Mouse (Mus musculus) kidney, embryonic 14.5 days (tissue): Measurements from ENCODE around the gene Prdm11. TPM values are rescaled to one million over a fixed set of nuclear protein-coding genes. Genes with fewer than 3 reads are reported as not detected.

ENCODE experiments used
- ATAC-seq: fragments of 200-750 bp; cut with Nextera tagmentation; 2 replicates; pipeline ENCODE4 v1.8.0; 2017; ENCODE audit warnings: moderate number of reproducible peaks, mild to moderate bottlenecking, moderate TSS enrichment, moderate library complexity; ENCODE audit not compliant: low FRiP score, low TSS enrichment
- H3K27ac ChIP-seq: fragments of 300-500 bp; sonication (generic); 2 replicates; pipeline ENCODE4 v1.5.1; 2014; ENCODE audit warnings: low read depth, mild to moderate bottlenecking, low read length, moderate library complexity, mixed read lengths
- H3K27me3 ChIP-seq: fragments of 300-500 bp; sonication (generic); 2 replicates; pipeline ENCODE4 v1.6.1; 2014; ENCODE audit warnings: mild to moderate bottlenecking, low read length; ENCODE audit not compliant: control insufficient read depth, insufficient read depth
- H3K36me3 ChIP-seq: fragments of 300-500 bp; sonication (generic); 2 replicates; pipeline ENCODE4 v1.6.1; 2014; ENCODE audit warnings: low read length, mixed read lengths; ENCODE audit not compliant: control insufficient read depth, insufficient read depth
- H3K4me1 ChIP-seq: fragments of 300-500 bp; sonication (generic); 2 replicates; pipeline ENCODE4 v1.6.1; 2014; ENCODE audit warnings: low read length, mixed read lengths; ENCODE audit not compliant: control insufficient read depth, insufficient read depth
- H3K4me2 ChIP-seq: fragments of 300-500 bp; sonication (generic); replicated peaks from 2 replicates; pipeline ENCODE4 v1.6.1; 2014; ENCODE audit warnings: low read depth, mild to moderate bottlenecking, low read length
- H3K4me3 ChIP-seq: fragments of 300-500 bp; sonication (generic); 2 replicates; pipeline ENCODE4 v1.5.1; 2014; ENCODE audit warnings: mild to moderate bottlenecking, low read length
- H3K9ac ChIP-seq: fragments of 300-500 bp; sonication (generic); 2 replicates; pipeline ENCODE4 v1.6.1; 2014; ENCODE audit warnings: low read depth, mild to moderate bottlenecking, low read length, moderate library complexity
- H3K9me3 ChIP-seq: fragments of 300-500 bp; sonication (generic); 2 replicates; pipeline ENCODE4 v1.6.1; 2016; ENCODE audit warnings: low read length; ENCODE audit not compliant: control insufficient read depth
- WGBS: fragments of 180-500 bp; shearing (Covaris S2); extraction: QIAGEN DNeasy Blood & Tissue Kit; methylation state at CpG from one replicate; pipeline ENCODE4 v1.1.7; 2014; 5-methylcytosine and 5-hydroxymethylcytosine counted together
- polyA plus RNA-seq: library from polyadenylated mRNA; unstranded; fragments of >200 nt; fragmentation: Nextera tagmentation; extraction: Ambion mirVana; gene quantifications from 2 replicates; pipeline ENCODE4 v1.2.1, GENCODE M21; 2014

Prdm11 gene
- polyA plus RNA-seq, 1 experiment from 2014 or later = 4.3 TPM

GRCm38 (mm10) chr2:92985171-92985570 lies 60.8 kb downstream of the Prdm11 start:
- H3K9ac ChIP-seq = no peak overlapping the region
- H3K4me3 ChIP-seq = no peak overlapping the region
- peaks cover 16% of the 10 kb centered on the region for H3K4me1 ChIP-seq
- 91% methylated on average over 2 of the region's 2 CpGs for WGBS
- no peak overlapping the region for H3K27ac ChIP-seq
- no peak for ATAC-seq
- H3K4me2 ChIP-seq = no peak overlapping the region
- H3K36me3 ChIP-seq = peaks cover 20% of the 10 kb centered on the region
- H3K9me3 ChIP-seq = no peaks in the 10 kb centered on the region
- H3K27me3 ChIP-seq = no peaks in the 10 kb centered on the region

- 80% methylated on average over 7 of the region's 7 CpGs for WGBS
Observed at GRCm38 (mm10) chr2:92984321-92985108, 61.5 kb downstream of the Prdm11 start.

GRCm38 (mm10) chr2:92983273-92983620 lies 62.7 kb downstream of the Prdm11 start:
- H3K36me3 ChIP-seq = peaks cover 35% of the 10 kb centered on the region
- H3K9me3 ChIP-seq = no peaks in the 10 kb centered on the region
- ATAC-seq = no peak
- peaks cover 9% of the 10 kb centered on the region; the same call in 1 of the 2 replicates for H3K4me1 ChIP-seq
- H3K27me3 ChIP-seq = no peaks in the 10 kb centered on the region
- no peak overlapping the region for H3K4me2 ChIP-seq
- no peak overlapping the region for H3K27ac ChIP-seq
- H3K9ac ChIP-seq = no peak overlapping the region
- no peak overlapping the region for H3K4me3 ChIP-seq
- WGBS = 79% methylated on average over 4 of the region's 4 CpGs

More at GRCm38 (mm10) chr2:92984321-92985108, 61.5 kb downstream of the Prdm11 start:
- Histone ChIP-seq H3K9ac (no peak overlapping the region), H3K27me3 (no peaks in the 10 kb centered on the region), H3K4me1 (peaks cover 16% of the 10 kb centered on the region), H3K9me3 (no peaks in the 10 kb centered on the region), H3K4me3 (no peak overlapping the region), H3K36me3 (peaks cover 26% of the 10 kb centered on the region), H3K4me2 (no peak overlapping the region), H3K27ac (no peak overlapping the region)
- ATAC-seq = no peak

- 66% methylated on average over 8 of the region's 8 CpGs for WGBS
- no peak overlapping the region for H3K27ac ChIP-seq
- H3K36me3 ChIP-seq = peaks cover 36% of the 10 kb centered on the region
- no peak for ATAC-seq
- H3K9ac ChIP-seq = no peak overlapping the region
- H3K4me2 ChIP-seq = no peak overlapping the region
- H3K4me3 ChIP-seq = no peak overlapping the region
- no peaks in the 10 kb centered on the region for H3K27me3 ChIP-seq
- H3K4me1 ChIP-seq = peaks cover 4% of the 10 kb centered on the region; the same call in 1 of the 2 replicates
- no peaks in the 10 kb centered on the region for H3K9me3 ChIP-seq
Observed at GRCm38 (mm10) chr2:92982591-92983272, 63.2 kb downstream of the Prdm11 start.

GRCm38 (mm10) chr2:92980165-92980564 lies 65.8 kb downstream of the Prdm11 start:
- no peaks in the 10 kb centered on the region for H3K4me1 ChIP-seq
- no peak overlapping the region for H3K9ac ChIP-seq
- no peak overlapping the region for H3K4me3 ChIP-seq
- ATAC-seq = no peak
- H3K27me3 ChIP-seq = no peaks in the 10 kb centered on the region
- no peak overlapping the region for H3K27ac ChIP-seq
- H3K9me3 ChIP-seq = no peaks in the 10 kb centered on the region
- H3K4me2 ChIP-seq = no peak overlapping the region
- 91% methylated on average over 10 of the region's 10 CpGs for WGBS
- peaks cover 40% of the 10 kb centered on the region for H3K36me3 ChIP-seq

GRCm38 (mm10) chr2:92975031-92975790 lies 70.8 kb downstream of the Prdm11 start:
- H3K27ac ChIP-seq = no peak overlapping the region
- no peak overlapping the region for H3K9ac ChIP-seq
- H3K27me3 ChIP-seq = no peaks in the 10 kb centered on the region
- no peak for ATAC-seq
- WGBS = 81% methylated on average over 14 of the region's 14 CpGs
- H3K9me3 ChIP-seq = no peaks in the 10 kb centered on the region
- H3K4me2 ChIP-seq = no peak overlapping the region
- no peaks in the 10 kb centered on the region for H3K4me1 ChIP-seq
- H3K36me3 ChIP-seq = peaks cover 68% of the 10 kb centered on the region
- H3K4me3 ChIP-seq = no peak overlapping the region

- H3K9me3 ChIP-seq = no peaks in the 10 kb centered on the region
- no peak overlapping the region for H3K4me2 ChIP-seq
- no peak for ATAC-seq
- no peak overlapping the region for H3K4me3 ChIP-seq
- WGBS = 95% methylated on average over 20 of the region's 20 CpGs
- no peak overlapping the region for H3K27ac ChIP-seq
- no peak overlapping the region for H3K9ac ChIP-seq
- H3K36me3 ChIP-seq = peaks cover 59% of the 10 kb centered on the region
- H3K27me3 ChIP-seq = no peaks in the 10 kb centered on the region
- H3K4me1 ChIP-seq = no peaks in the 10 kb centered on the region
Observed at GRCm38 (mm10) chr2:92973646-92974045, 72.3 kb downstream of the Prdm11 start.

GRCm38 (mm10) chr2:92972071-92972470 lies 73.9 kb downstream of the Prdm11 start:
- H3K4me2 ChIP-seq = no peak overlapping the region
- no peak overlapping the region for H3K9ac ChIP-seq
- H3K27ac ChIP-seq = no peak overlapping the region
- ATAC-seq = no peak
- H3K9me3 ChIP-seq = no peaks in the 10 kb centered on the region
- peaks cover 53% of the 10 kb centered on the region for H3K36me3 ChIP-seq
- H3K27me3 ChIP-seq = no peaks in the 10 kb centered on the region
- peaks cover 12% of the 10 kb centered on the region for H3K4me1 ChIP-seq
- no peak overlapping the region for H3K4me3 ChIP-seq
- WGBS = 92% methylated on average over 17 of the region's 17 CpGs
